Mouse (Mus musculus) olfactory bulb, adult 2 months (tissue): ENCODE measurements around the gene Rpl12. TPM values are rescaled to one million over a fixed set of nuclear protein-coding genes. Genes with fewer than 3 reads are reported as not detected.

ENCODE experiments used
- H3K27ac ChIP-seq: fragments of 200-500 bp; 2 replicates; pipeline ENCODE4 v1.5.1; 2012; ENCODE audit warnings: low read depth, low read length; ENCODE audit not compliant: insufficient read depth
- H3K4me1 ChIP-seq: fragments of 200-500 bp; 2 replicates; pipeline ENCODE4 v1.6.1; 2012; ENCODE audit warnings: low read length; ENCODE audit not compliant: control insufficient read depth, insufficient read depth
- H3K4me3 ChIP-seq: fragments of 200-500 bp; 2 replicates; pipeline ENCODE4 v1.5.1; 2012; ENCODE audit warnings: mild to moderate bottlenecking, low read depth, low read length, moderate library complexity; ENCODE audit not compliant: insufficient read depth
- CTCF ChIP-seq: fragments of 200-500 bp; IDR thresholded peaks from 2 replicates; pipeline ENCODE4 v1.5.1; 2012; ENCODE audit warnings: low read depth, mild to moderate bottlenecking, low read length, moderate library complexity; ENCODE audit not compliant: insufficient read depth
- POLR2A ChIP-seq: fragments of 200-500 bp; IDR thresholded peaks from 2 replicates; pipeline ENCODE4 v1.6.1; 2012; ENCODE audit warnings: mild to moderate bottlenecking, low read depth, low read length, moderate library complexity; ENCODE audit not compliant: insufficient read depth
- WGBS: fragments of 180-500 bp; shearing (Covaris S2); methylation state at CpG from one replicate; pipeline ENCODE4 v1.1.7; 2018; 5-methylcytosine and 5-hydroxymethylcytosine counted together
- polyA plus RNA-seq: library from polyadenylated mRNA; stranded (reverse); fragments of >200 nt; gene quantifications from 2 replicates; pipeline ENCODE4 v1.2.4, GENCODE M21; 2012; ENCODE audit warnings: low replicate concordance; ENCODE audit not compliant: missing spikeins, insufficient read depth, insufficient read length

Gene Rpl12
- polyA plus RNA-seq, 1 experiment: not detected

GRCm38 (mm10) chr2:33014877-33015276, 53.5 kb downstream of the Rpl12 start:
- TF ChIP-seq CTCF (no peak), POLR2A (no peak)
- Histone ChIP-seq H3K4me1 (no peaks in the 10 kb centered on the region), H3K4me3 (no peak overlapping the region), H3K27ac (no peak overlapping the region)
- WGBS: 85% methylated on average over 5 of the region's 5 CpGs

Other genes with a start within 250 kb of the Rpl12 start
- gene Cdk9, start 248.5 kb upstream of the Rpl12 start, polyA plus RNA-seq: 509 TPM in 1 of 2 replicates, not detected in the other
- not detected in 2 replicates for gene Sh2d3c, start 240.5 kb upstream of the Rpl12 start, polyA plus RNA-seq
- gene 6330409D20Rik, start 220.5 kb upstream of the Rpl12 start, polyA plus RNA-seq: not detected in 2 replicates
- not detected in 2 replicates for gene Tor2a, start 204.3 kb upstream of the Rpl12 start, polyA plus RNA-seq
- gene Ttc16, start 185.9 kb upstream of the Rpl12 start, polyA plus RNA-seq: not detected in 2 replicates
- gene Ptrh1, start 185.8 kb upstream of the Rpl12 start, polyA plus RNA-seq: not detected in 2 replicates
- not detected in 2 replicates for gene Cfap157, start 177.1 kb upstream of the Rpl12 start, polyA plus RNA-seq
- 182 and 623 TPM in 2 replicates for gene Stxbp1, start 114.3 kb upstream of the Rpl12 start, polyA plus RNA-seq
- gene Fam129b, start 85.4 kb upstream of the Rpl12 start, polyA plus RNA-seq: not detected in 2 replicates
- not detected in 2 replicates for gene Lrsam1, start 55 bp downstream of the Rpl12 start, polyA plus RNA-seq
- gene Slc2a8, start 20.5 kb downstream of the Rpl12 start, polyA plus RNA-seq: not detected in 2 replicates
- gene Garnl3, start 170.1 kb downstream of the Rpl12 start, polyA plus RNA-seq: not detected in 2 replicates